Mouse (Mus musculus) adrenal gland, postnatal 10 days (tissue): ENCODE results near the gene Grip2. TPM values are rescaled to one million over a fixed set of nuclear protein-coding genes. Genes with fewer than 3 reads are reported as not detected.

ENCODE experiments used
- DNase-seq: peaks from one replicate; pipeline ENCODE4 v3.0.0; 2021; ENCODE audit warnings: mixed read lengths
- total RNA-seq, 2 experiments: library from RNA; stranded (reverse); gene quantifications; 2 replicates each; pipeline ENCODE4 v1.2.3; 2021

Gene Grip2
- total RNA-seq, 2 experiments from 2014 or later, result 1.5 to 2.6 TPM

- DNase-seq, result peak; percentile 84
These were observed 97.3 kb downstream of the Grip2 start for GRCm38 (mm10) chr6:91729677-91730127.

GRCm38 (mm10) chr6:91728939-91729619 is 98.0 kb downstream of the Grip2 start:
- no peak for DNase-seq

- DNase-seq, result peak; percentile 79
These were observed 99.7 kb downstream of the Grip2 start for GRCm38 (mm10) chr6:91727361-91727760.

GRCm38 (mm10) chr6:91721215-91721701 is 105.8 kb downstream of the Grip2 start:
- peak; percentile 29 for DNase-seq

GRCm38 (mm10) chr6:91720588-91721214 is 106.3 kb downstream of the Grip2 start:
- no peak for DNase-seq

- DNase-seq, result peak; percentile 49
These were observed 107.1 kb downstream of the Grip2 start for GRCm38 (mm10) chr6:91719865-91720533.

- peak; percentile 54 for DNase-seq
These were observed 107.9 kb downstream of the Grip2 start for GRCm38 (mm10) chr6:91719042-91719747.

GRCm38 (mm10) chr6:91718603-91719002 is 108.4 kb downstream of the Grip2 start:
- no peak for DNase-seq

- DNase-seq, result no peak
These were observed 109.0 kb downstream of the Grip2 start for GRCm38 (mm10) chr6:91718067-91718466.

- DNase-seq, result no peak
These were observed 110.9 kb downstream of the Grip2 start for GRCm38 (mm10) chr6:91715988-91716810.

- no peak for DNase-seq
These were observed 112.0 kb downstream of the Grip2 start for GRCm38 (mm10) chr6:91715023-91715422.

- no peak for DNase-seq
These were observed 113.6 kb downstream of the Grip2 start for GRCm38 (mm10) chr6:91713370-91713896.

- peak; percentile 84 for DNase-seq
These were observed 114.2 kb downstream of the Grip2 start for GRCm38 (mm10) chr6:91712855-91713331.

GRCm38 (mm10) chr6:91712097-91712854 is 114.8 kb downstream of the Grip2 start:
- DNase-seq, result no peak

Other genes with a start within 250 kb of the Grip2 start
- 100 to 1,000 TPM; 175 to 205 TPM for gene Slc6a6, start 143.2 kb downstream of the Grip2 start, total RNA-seq
- gene Ccdc174, start 50.8 kb upstream of the Grip2 start, total RNA-seq, result 10 to 100 TPM; 22.8 to 25.1 TPM
- gene 4930590J08Rik, start 75.6 kb upstream of the Grip2 start, total RNA-seq, result 1 to 10 TPM in 1 of 2 experiments, under 1 TPM in 1; 0.81 to 1.3 TPM
- 10 to 100 TPM; 21.8 to 27.4 TPM for gene Fgd5, start 151.6 kb upstream of the Grip2 start, total RNA-seq